Mouse (Mus musculus) heart, adult 10 weeks (tissue): ENCODE results near the gene Atg101. TPM values are rescaled to one million over a fixed set of nuclear protein-coding genes. Genes with fewer than 3 reads are reported as not detected.

Source experiments
- polyA plus RNA-seq: library from polyadenylated mRNA; stranded (reverse); fragments of 350-450 nt; fragmentation: Illumina TruSeq; extraction: RNeasy Lipid Tissue Mini Kit (QIAGEN cat#74804); gene quantifications from one replicate; pipeline ENCODE4 v1.2.3, GENCODE M21; 2014; ENCODE audit warnings: low read depth, low replicate concordance

Gene Atg101
- 19.5 TPM for polyA plus RNA-seq

DNA sequence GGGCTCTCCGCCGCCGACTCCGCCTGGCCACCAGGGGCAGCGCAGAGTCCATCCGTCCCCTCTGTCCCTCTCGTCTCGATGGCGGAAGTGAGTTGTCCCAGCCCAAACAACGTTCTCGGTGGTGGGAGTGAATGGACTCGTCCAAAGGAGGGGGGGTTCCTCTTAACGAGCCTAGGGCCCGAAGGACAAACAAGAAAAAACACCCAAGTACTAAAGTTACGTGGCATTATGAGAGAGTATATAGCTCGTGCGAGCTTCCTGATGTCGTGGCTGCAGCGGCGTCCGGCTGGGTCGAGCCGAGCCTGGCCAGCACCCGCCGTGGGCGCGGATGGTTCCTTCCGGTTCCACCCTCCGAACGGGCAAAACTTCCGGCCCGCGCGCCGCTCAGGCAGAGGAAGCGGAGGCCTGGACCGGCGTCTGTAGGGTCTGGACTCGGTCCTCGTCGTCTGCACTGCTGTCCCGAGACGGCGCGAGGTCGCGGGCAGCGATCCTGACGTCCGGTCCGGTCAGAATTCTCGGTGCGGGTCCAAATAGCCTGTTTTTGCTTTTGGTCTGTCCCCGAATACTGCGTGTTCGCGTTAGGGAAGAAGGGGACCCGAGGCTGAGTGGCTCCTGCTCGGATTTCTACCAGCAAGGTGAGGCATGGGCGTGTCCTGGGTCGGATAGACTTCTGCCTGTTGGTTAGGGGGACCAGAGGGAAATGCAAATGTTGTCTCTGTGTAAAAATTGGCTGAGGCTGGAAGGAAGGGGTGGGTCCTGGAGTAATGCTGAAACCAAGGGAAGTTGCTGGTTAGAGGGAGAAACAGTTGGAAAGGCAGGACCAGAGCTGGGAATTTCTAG is at the start of gene Atg101:
Gene Atg101, plus strand, starts transcription at position 362 of the 840 bp plus-strand sequence.

DNA sequence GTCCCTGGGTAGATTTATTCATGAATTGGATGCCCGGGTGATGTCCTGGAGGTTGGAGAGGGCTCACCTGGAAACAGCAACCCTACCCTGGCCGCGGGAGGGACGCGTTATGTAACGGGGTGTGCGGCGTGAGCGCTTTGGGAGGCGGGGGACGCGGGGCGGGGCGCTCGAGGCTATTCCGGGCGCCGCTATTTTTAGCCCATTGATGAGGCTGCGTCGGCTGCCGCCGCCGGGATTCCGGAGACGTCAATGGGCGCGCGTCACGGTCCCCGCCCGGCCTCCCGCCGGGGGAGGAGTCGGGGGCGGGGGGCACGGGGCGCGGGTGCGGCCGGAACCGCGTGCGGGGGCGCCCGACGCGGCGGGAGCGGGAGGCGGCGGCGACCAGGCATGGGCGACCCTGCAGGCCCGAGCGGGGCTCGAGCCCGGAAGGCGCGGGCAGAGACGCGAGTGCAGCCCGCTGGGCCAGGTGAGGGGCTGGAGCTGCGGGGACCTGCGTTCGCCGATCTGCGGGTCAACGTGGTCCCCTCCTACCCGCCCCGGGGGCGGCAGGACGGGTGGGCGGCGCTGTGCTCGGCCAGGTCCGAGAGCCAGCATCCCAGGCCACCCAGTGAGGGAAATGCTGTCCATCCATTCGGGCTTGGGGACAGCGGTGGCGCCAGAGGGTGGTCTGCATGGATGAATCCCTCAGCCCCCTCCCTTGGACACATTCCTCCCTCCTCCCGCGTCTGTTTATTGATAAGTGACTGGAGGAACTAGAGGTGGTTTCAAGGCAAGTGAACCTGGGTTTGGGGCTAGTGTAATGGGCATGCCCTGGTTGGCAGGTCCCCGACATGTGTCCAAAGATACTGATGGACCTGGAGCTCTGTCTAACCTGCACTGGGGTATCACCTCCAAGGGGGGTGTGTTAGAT is 29.9 kb upstream of the Atg101 start, which contains the start of gene Nr4a1:
Gene Nr4a1, plus strand, starts transcription at position 384 of the 910 bp plus-strand sequence.

DNA sequence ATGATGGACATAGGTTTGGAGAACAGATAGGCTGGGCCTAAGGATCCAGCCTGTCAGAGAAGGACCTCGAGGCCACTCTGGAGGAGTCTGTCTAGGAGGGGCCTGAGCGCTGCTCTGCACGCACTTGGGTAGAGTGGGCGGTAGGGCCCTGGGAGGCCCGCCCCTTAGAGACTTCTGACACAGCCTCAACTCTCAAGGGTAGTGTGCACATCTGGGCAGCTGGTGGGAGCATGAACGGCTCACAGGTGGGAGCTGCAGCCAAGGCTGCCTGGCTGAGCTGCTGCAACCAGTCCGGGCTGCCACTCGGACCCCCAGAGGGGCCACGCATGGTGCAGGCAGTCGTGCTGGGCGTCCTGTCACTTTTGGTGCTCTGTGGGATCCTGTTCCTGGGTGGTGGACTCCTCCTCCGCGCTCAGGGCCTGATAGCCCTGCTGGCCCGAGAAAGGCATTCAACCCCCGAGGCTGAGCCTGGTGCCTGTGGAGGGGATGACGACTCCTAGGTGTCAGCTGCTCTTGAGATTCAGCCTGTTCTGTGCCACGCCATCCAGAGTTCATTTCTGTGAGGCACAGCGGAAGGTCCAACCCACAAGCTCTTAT is 9.1 kb downstream of the Atg101 start, which contains the start of gene 6030408B16Rik:
Gene 6030408B16Rik, plus strand, starts transcription at position 188 of the 597 bp plus-strand sequence.

Other genes starting within 250 kb of the Atg101 start
- not detected for gene Gm47841, start 236.9 kb upstream of the Atg101 start, polyA plus RNA-seq
- 1.4 TPM for gene Fignl2, start 205.7 kb upstream of the Atg101 start, polyA plus RNA-seq
- not detected for gene Ankrd33, start 168.5 kb upstream of the Atg101 start, polyA plus RNA-seq
- gene Acvrl1, start 155.8 kb upstream of the Atg101 start, polyA plus RNA-seq: 25.1 TPM
- gene Acvr1b, start 110.2 kb upstream of the Atg101 start, polyA plus RNA-seq: 10.9 TPM
- gene Grasp, start 60.1 kb upstream of the Atg101 start, polyA plus RNA-seq: 5.7 TPM
- 58.5 TPM for gene Nr4a1, start 30.0 kb upstream of the Atg101 start, polyA plus RNA-seq
- 1.1 TPM for gene 6030408B16Rik, start 8.9 kb downstream of the Atg101 start, polyA plus RNA-seq
- gene Krt80, start 85.9 kb downstream of the Atg101 start, polyA plus RNA-seq: 1.9 TPM
- 2.1 TPM for gene Krt7, start 126.8 kb downstream of the Atg101 start, polyA plus RNA-seq
- gene Krt87, start 154.5 kb downstream of the Atg101 start, polyA plus RNA-seq: not detected
- gene Krt88, start 163.5 kb downstream of the Atg101 start, polyA plus RNA-seq: not detected
- not detected for gene Krt81, start 179.5 kb downstream of the Atg101 start, polyA plus RNA-seq
- gene Krt86, start 189.2 kb downstream of the Atg101 start, polyA plus RNA-seq: not detected
- gene Krt83, start 207.2 kb downstream of the Atg101 start, polyA plus RNA-seq: not detected
- gene Gm49425, start 233.0 kb downstream of the Atg101 start, polyA plus RNA-seq: not detected
- not detected for gene Krt84, start 248.5 kb downstream of the Atg101 start, polyA plus RNA-seq